Mouse (Mus musculus): ENCODE results near the gene Snx10. TPM values are rescaled to one million over a fixed set of nuclear protein-coding genes. Genes with fewer than 3 reads are reported as not detected.
A peak's percentile ranks its signal among the peaks of the same experiment; 100 is the strongest.

The Snx10 gene
- polyA plus RNA-seq, 1 experiment from 2014 or later, result 43.8 TPM

DNA sequence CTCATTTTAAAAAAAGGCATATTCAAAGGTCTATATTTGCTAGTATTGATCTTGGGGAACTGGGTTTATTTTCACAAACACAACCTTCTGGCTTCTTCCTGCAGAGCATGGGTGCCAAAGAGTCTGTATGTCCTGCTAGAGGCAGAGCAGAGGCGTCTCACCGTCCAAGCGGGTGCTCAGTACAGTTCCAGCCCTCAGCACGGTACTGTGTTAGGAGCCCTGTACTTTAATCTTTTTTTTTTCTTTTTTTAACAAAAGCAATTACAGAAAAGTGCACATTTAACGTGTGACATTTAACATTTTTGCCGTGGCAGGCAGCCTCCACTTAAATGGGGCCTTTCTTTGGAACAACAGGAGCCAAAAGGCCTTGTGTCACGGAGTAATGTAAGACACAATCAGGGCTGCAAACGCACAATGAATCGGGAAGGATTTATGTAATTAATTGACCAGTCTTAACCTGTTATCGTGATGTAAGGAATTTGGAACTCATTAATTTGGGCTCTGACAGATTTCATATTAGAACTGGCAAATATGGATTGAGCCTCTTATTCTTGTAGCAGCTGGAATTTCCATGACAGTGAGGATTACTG is 69.8 kb downstream of the Snx10 start:
- H3K4me1 ChIP-seq, result peaks cover 33% of the 10 kb centered on the region
- H3K27ac ChIP-seq, result peak overlapping the region; percentile 97
- WGBS, result 21% methylated on average over 10 of the region's 10 CpGs
- H3K4me3 ChIP-seq, result peak overlapping the region; percentile 49; the same call in 1 of the 2 replicates
- ATAC-seq, result no peak
- peak overlapping the region; percentile 85 for H3K4me2 ChIP-seq
- no peaks in the 10 kb centered on the region for H3K9me3 ChIP-seq (replicated peaks)
- peak overlapping the region; percentile 81 for H3K9ac ChIP-seq
- no peaks in the 10 kb centered on the region for H3K36me3 ChIP-seq (ENCODE audit: poor library complexity, severe bottlenecking)
- H3K27me3 ChIP-seq, result no peaks in the 10 kb centered on the region; the same call in 1 of the 2 replicates

DNA sequence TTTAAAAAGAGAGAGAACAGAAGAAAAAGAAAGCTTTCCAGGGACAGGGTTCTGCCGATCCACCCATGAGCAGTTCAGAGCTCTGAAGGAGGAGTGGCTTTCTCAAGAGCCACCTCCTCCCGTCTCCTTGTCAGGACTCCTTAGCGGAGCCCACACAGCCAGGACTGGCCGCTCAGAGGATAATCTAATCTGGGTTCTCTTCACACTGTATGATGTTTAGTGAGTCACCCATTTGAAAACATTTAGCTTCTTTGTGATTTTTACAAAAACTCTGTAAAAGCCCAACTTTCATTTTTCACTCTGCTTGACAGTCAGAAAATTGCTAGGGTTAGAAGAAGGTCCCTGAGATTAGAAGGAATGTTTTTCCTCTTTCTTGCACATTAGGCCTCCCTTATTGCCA is 70.8 kb downstream of the Snx10 start:
- H3K36me3 ChIP-seq (ENCODE audit: poor library complexity, severe bottlenecking), result no peaks in the 10 kb centered on the region
- H3K4me2 ChIP-seq, result no peak overlapping the region
- no peak overlapping the region for H3K4me3 ChIP-seq
- no peaks in the 10 kb centered on the region for H3K9me3 ChIP-seq (replicated peaks)
- H3K4me1 ChIP-seq, result peaks cover 28% of the 10 kb centered on the region
- no peak for ATAC-seq
- 37% methylated on average over 4 of the region's 4 CpGs for WGBS
- no peaks in the 10 kb centered on the region; the same call in 1 of the 2 replicates for H3K27me3 ChIP-seq
- no peak overlapping the region for H3K9ac ChIP-seq
- H3K27ac ChIP-seq, result peak overlapping the region; percentile 97

DNA sequence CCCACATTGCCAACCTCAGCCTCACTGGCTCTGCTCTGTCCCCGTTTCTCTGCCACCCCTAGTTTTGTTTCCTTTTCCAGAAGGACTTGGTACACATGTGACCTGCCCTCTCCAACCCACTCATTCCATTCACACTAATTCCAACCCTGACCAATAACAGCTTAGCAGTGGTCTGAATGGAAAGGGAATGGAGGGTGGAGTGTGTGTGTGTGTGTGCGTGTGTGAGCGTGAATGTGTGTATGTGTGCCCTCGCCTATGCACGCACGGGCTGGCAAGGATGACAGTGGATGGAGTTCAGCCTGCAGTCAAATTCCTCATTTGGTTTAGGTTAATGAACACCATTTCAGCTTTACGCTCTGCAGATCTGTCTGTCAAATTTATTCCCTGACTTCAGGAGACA is 74.4 kb downstream of the Snx10 start:
- ATAC-seq, result no peak
- no peak overlapping the region for H3K9ac ChIP-seq
- H3K4me1 ChIP-seq, result peaks cover 10% of the 10 kb centered on the region
- H3K4me3 ChIP-seq, result no peak overlapping the region
- no peaks in the 10 kb centered on the region for H3K36me3 ChIP-seq (ENCODE audit: poor library complexity, severe bottlenecking)
- no peaks in the 10 kb centered on the region for H3K9me3 ChIP-seq (replicated peaks)
- H3K27me3 ChIP-seq, result no peaks in the 10 kb centered on the region; the same call in 1 of the 2 replicates
- no peak overlapping the region for H3K4me2 ChIP-seq
- no peak overlapping the region for H3K27ac ChIP-seq
- WGBS, result 76% methylated on average over 7 of the region's 7 CpGs

DNA sequence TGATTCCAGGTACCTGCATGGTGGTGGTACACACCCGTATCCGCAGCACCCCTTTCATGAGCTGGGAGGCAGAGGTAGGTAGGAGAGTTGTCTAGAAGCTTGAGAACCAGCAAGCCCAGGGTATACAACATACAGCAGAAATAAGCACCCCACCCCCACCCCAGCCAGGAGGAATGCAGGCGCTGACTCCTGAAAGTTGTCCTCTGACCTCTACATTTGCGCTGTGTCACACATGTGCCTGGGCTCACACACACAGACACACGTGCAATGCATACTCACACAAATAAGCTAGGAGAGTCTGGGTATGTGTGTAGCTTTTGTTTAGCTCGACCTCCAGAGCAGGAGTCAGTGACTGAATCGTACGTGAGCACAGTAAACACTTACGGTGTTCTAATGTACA is 76.7 kb downstream of the Snx10 start:
- no peaks in the 10 kb centered on the region; the same call in 1 of the 2 replicates for H3K27me3 ChIP-seq
- H3K9ac ChIP-seq, result no peak overlapping the region
- no peak for ATAC-seq
- H3K4me2 ChIP-seq, result no peak overlapping the region
- no peaks in the 10 kb centered on the region for H3K36me3 ChIP-seq (ENCODE audit: poor library complexity, severe bottlenecking)
- no peak overlapping the region for H3K4me3 ChIP-seq
- H3K27ac ChIP-seq, result no peak overlapping the region
- 92% methylated on average over 9 of the region's 9 CpGs for WGBS
- H3K4me1 ChIP-seq, result peaks cover 13% of the 10 kb centered on the region
- no peaks in the 10 kb centered on the region for H3K9me3 ChIP-seq (replicated peaks)

DNA sequence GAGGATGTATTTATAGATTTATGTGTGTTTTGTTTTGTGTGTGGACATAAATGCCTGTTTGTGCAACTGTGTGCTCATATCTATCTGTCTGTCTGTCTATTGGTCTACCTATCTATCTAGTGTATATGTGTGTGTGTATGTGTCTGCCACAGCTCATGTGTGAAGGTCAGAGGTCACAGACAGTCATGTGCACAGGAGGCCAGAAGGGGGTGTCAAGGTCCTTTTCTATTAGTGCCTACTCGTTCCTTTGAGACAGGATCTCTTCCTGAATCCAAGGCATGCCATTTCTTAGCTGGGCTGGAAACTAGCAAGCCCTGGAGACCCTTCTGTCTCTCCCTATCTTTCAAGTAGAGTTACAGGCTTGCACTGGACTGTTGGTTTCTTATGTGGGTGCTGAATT is 78.6 kb downstream of the Snx10 start:
- Histone ChIP-seq H3K4me2 (no peak overlapping the region), H3K27ac (no peak overlapping the region), H3K4me3 (no peak overlapping the region), H3K4me1 (peaks cover 20% of the 10 kb centered on the region), H3K36me3 (ENCODE audit: poor library complexity, severe bottlenecking) (no peaks in the 10 kb centered on the region), H3K9me3 (replicated peaks) (no peaks in the 10 kb centered on the region), H3K27me3 (no peaks in the 10 kb centered on the region), H3K9ac (no peak overlapping the region)
- no peak for ATAC-seq
- 69% methylated on average over 1 of the region's 1 CpGs for WGBS

DNA sequence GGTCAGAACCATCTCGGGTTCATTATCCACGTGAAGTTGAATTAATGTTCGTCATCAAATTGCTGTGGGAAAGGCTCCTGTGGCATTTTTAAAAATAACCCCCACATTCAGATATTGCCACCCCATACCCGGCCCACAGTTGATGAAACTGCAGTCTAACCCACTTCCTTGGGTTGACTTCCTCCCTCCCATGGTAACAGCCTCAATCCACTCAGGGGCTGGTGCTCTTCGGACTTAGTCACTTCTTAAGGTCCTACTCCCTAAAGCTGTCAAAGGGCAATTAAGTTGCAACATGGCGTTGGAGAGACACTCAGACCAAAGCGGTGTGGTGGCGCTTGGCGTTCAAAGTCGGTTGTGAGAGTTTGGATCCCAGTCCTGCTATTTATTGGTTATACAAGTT is 80.0 kb downstream of the Snx10 start:
- Histone ChIP-seq H3K27me3 (no peaks in the 10 kb centered on the region), H3K9ac (no peak overlapping the region), H3K4me3 (no peak overlapping the region), H3K4me1 (peaks cover 20% of the 10 kb centered on the region), H3K36me3 (ENCODE audit: poor library complexity, severe bottlenecking) (no peaks in the 10 kb centered on the region), H3K4me2 (no peak overlapping the region), H3K9me3 (replicated peaks) (no peaks in the 10 kb centered on the region), H3K27ac (no peak overlapping the region)
- WGBS, result 91% methylated on average over 10 of the region's 10 CpGs
- no peak for ATAC-seq

DNA sequence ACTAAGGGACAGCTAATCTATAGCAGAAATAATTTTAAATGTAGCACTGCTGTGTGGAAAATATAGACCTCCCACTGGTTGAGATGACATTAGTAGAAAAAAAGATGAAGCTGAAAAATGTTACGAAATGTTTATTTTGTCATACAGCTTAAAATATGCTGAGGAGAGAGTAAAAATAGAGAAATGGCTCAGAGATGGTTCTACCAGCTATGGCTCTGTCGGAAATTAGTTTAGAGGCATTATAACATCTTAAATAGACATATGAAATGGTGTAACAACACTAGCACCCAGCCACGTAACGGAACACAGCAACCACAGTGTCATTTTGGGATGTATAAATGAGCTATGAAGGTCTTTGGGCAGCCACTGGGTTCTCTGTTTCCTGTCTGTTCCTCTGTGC is 82.5 kb downstream of the Snx10 start:
- no peak overlapping the region; the same call in 1 of the 2 replicates for H3K27ac ChIP-seq
- WGBS, result 86% methylated on average over 4 of the region's 4 CpGs
- no peaks in the 10 kb centered on the region for H3K36me3 ChIP-seq (ENCODE audit: poor library complexity, severe bottlenecking)
- no peak overlapping the region for H3K4me3 ChIP-seq
- no peaks in the 10 kb centered on the region for H3K9me3 ChIP-seq (replicated peaks)
- H3K27me3 ChIP-seq, result no peaks in the 10 kb centered on the region
- H3K9ac ChIP-seq, result no peak overlapping the region
- H3K4me2 ChIP-seq, result no peak overlapping the region
- 0 out of 2 replicates have a peak, but pooled peaks have one; percentile 3 for ATAC-seq
- H3K4me1 ChIP-seq, result peaks cover 20% of the 10 kb centered on the region

DNA sequence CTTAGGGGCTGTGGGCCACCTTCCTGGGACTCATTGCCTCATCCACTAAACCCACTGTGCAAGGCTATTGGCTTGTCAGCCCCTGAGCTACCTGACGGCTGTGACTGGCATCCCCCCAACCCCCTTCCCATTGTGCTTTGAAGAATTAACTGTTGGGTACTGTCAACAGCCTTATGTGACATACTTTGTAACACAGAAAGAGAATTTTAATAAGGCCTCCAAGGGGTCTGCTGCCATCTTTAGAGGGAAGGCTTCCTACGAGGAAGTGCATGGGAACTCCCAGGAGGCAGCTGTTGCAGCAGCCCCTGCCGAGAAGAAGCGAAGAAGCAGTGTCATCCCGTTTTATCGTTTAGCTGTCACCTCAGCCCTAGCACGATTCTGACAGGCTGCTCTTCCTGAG is 83.1 kb downstream of the Snx10 start:
- peak; percentile 59; the same call in 1 of the 2 replicates for ATAC-seq
- Histone ChIP-seq H3K9ac (no peak overlapping the region), H3K9me3 (replicated peaks) (no peaks in the 10 kb centered on the region), H3K36me3 (ENCODE audit: poor library complexity, severe bottlenecking) (no peaks in the 10 kb centered on the region), H3K27me3 (no peaks in the 10 kb centered on the region), H3K4me1 (peaks cover 20% of the 10 kb centered on the region), H3K27ac (no peak overlapping the region), H3K4me2 (no peak overlapping the region), H3K4me3 (no peak overlapping the region)
- 25% methylated on average over 7 of the region's 7 CpGs for WGBS

DNA sequence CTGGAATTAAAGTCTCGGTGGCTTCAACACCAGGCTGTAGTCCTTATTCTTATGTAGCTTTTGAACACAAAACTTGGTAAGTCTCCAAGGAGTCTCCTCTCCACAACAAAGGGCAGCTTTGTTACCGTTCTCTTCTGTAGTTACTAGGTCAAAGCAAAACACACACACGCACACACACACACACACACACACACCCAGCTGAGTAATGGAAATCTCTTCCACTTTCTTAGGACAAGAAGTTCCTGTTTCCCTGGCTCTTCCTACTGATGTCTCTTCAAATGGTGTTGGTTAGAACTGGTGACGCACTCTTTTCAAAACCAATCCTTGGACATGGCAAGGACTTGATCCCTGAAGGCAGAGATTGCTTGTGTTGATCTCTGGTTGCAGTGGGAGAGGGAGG is 87.9 kb downstream of the Snx10 start:
- no peak for ATAC-seq
- H3K27ac ChIP-seq, result peak overlapping the region; percentile 89
- H3K9ac ChIP-seq, result no peak overlapping the region
- peaks cover 10% of the 10 kb centered on the region; the same call in 1 of the 2 replicates for H3K4me1 ChIP-seq
- H3K4me2 ChIP-seq, result no peak overlapping the region
- no peaks in the 10 kb centered on the region for H3K27me3 ChIP-seq
- H3K36me3 ChIP-seq (ENCODE audit: poor library complexity, severe bottlenecking), result no peaks in the 10 kb centered on the region
- H3K9me3 ChIP-seq (replicated peaks), result no peaks in the 10 kb centered on the region
- no peak overlapping the region for H3K4me3 ChIP-seq
- WGBS, result 82% methylated on average over 4 of the region's 4 CpGs

DNA sequence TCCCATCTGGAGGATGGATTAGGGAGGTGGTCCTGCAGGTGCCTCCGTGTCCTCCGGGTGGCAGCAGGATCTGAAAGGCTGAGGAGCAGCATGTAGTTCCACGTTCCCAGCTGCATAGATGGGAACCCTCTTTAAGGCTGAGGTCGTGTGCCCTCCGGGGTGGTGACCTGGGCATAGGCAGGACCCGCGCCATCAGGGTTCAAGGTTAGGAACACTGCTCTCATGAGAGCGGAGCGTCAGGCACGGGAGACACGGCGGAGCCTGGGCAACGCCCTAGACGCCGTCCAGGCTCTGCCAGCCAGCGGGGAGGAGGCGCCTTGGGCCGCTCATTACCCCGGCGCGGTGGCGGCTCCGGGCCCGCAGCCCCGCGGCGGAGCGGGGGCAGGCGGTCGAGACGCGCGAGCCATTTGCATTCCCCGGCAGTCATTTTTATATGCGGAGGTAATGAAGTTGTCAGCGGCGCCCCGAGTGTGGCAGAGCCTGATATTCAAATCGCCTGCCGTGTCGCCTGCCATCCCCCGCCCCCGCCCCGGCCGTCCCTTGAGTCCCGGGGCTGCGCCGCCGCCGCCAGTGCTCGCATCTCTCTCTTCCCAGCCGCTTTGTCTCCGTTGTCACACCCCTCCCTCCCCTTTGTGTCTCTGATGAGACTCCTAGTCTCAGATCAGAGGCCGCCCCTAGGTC is 88.8 kb downstream of the Snx10 start:
- H3K27ac ChIP-seq, result peak overlapping the region; percentile 89
- H3K9me3 ChIP-seq (replicated peaks), result no peaks in the 10 kb centered on the region
- peak overlapping the region; percentile 77 for H3K4me2 ChIP-seq
- peak overlapping the region; percentile 78 for H3K9ac ChIP-seq
- WGBS, result under 1% methylated on average over 49 of the region's 54 CpGs
- no peaks in the 10 kb centered on the region for H3K27me3 ChIP-seq
- peak overlapping the region; percentile 52 for H3K4me3 ChIP-seq
- H3K4me1 ChIP-seq, result peaks cover 5% of the 10 kb centered on the region; the same call in 1 of the 2 replicates
- H3K36me3 ChIP-seq (ENCODE audit: poor library complexity, severe bottlenecking), result no peaks in the 10 kb centered on the region
- ATAC-seq, result peak; percentile 91

DNA sequence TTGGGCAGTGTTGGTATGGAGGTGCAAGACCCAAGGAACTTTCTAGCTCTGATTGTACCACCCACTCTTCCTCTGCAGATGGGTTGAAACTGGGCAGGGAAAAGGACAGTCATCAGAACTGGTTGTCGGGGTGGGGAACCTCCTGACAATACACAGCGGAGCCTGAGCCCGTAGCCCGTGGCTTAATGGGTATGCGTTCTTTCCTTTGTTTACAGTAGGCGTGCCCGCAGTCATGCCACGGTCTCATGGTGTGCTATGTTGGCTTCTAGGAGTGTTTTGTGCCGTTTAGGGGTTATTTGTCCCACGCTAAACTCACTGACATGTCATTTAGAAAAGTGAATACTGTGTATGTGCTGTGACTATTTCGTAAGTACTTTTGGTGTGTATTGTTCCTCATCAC is 90.0 kb downstream of the Snx10 start:
- Histone ChIP-seq H3K9me3 (replicated peaks) (no peaks in the 10 kb centered on the region), H3K4me1 (peaks cover 5% of the 10 kb centered on the region; the same call in 1 of the 2 replicates), H3K9ac (no peak overlapping the region), H3K27ac (peak overlapping the region; percentile 89; the same call in 1 of the 2 replicates), H3K4me2 (no peak overlapping the region), H3K27me3 (no peaks in the 10 kb centered on the region), H3K4me3 (no peak overlapping the region), H3K36me3 (ENCODE audit: poor library complexity, severe bottlenecking) (no peaks in the 10 kb centered on the region)
- ATAC-seq, result no peak
- WGBS, result 76% methylated on average over 11 of the region's 11 CpGs

DNA sequence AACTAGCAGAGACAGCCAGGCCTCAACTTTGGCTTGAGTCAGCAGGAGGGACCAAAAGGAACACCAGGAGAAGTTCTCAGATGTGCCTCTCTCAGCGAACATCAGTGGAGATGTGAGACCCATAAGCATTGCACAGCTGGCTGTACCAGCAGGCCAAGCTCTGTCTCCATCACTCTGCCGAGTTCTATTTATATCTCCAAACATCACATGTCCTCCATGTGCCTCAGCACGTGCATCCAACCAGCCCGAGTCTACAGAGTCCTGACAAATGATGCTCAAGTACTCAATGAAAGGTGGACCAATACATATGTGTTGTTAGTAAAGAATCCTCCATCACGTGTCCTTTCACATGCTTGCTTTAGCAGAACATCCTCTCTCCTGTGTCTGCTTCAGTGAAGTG is 103.1 kb downstream of the Snx10 start:
- Histone ChIP-seq H3K27ac (no peak overlapping the region), H3K36me3 (ENCODE audit: poor library complexity, severe bottlenecking) (no peaks in the 10 kb centered on the region), H3K4me2 (no peak overlapping the region), H3K9me3 (replicated peaks) (no peaks in the 10 kb centered on the region), H3K27me3 (no peaks in the 10 kb centered on the region), H3K4me3 (no peak overlapping the region), H3K4me1 (no peaks in the 10 kb centered on the region), H3K9ac (no peak overlapping the region)
- 88% methylated on average over 5 of the region's 5 CpGs for WGBS
- ATAC-seq, result no peak
